Mouse (Mus musculus): ENCODE measurements at regions not wholly inside any gene's neighbourhood (a gene's known extent, or its start where the extent isn't known, plus 50 kb on each side); places are given as distances from the start of the nearest gene placed in this dataset.

DNA sequence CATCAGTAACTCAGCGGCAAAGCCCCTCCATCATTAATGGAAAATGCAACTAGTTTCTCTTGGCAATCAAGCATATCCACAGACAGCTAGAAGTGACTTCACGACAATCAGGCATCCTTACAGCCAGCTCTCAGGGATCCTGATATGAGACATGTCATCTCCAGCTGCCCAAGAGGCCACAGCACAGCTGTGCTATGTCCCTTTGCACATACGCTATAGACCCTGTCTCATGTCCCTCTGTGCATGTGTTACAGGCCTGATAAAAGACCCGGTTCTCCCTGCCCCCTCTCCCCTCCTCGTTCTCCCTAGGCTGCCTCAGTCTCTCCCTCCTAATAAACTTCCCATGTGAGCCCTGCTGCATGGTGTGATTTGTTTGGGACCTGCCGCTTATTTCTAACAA lies 561.5 kb downstream of the Mdfic start:
- Histone ChIP-seq H3K36me3 (ENCODE audit: control insufficient read depth, insufficient read depth) (no peaks in the 10 kb centered on the region), H3K9ac (ENCODE audit: low read depth, low read length) (no peak overlapping the region), H3K4me2 (ENCODE audit: low read depth, low read length) (no peak overlapping the region), H3K27ac (ENCODE audit: low read length) (no peak overlapping the region), H3K27me3 (ENCODE audit: control insufficient read depth, insufficient read depth, low read depth, low read length) (no peaks in the 10 kb centered on the region), H3K9me3 (replicated peaks; ENCODE audit: control insufficient read depth, low read length) (no peaks in the 10 kb centered on the region), H3K4me1 (ENCODE audit: control insufficient read depth, low read depth, low read length) (no peaks in the 10 kb centered on the region), H3K4me3 (ENCODE audit: low read depth, low read length) (no peak overlapping the region)
- ATAC-seq (ENCODE audit: low read depth) = no peak
- WGBS (ENCODE audit: insufficient replicate concordance) = 58% methylated on average over 6 of the region's 6 CpGs
